Mouse (Mus musculus): Measurements from ENCODE around the gene Ralgapa2. TPM values are rescaled to one million over a fixed set of nuclear protein-coding genes. Genes with fewer than 3 reads are reported as not detected.

The Ralgapa2 gene
- total and polyA plus RNA-seq, 3 experiments, result 9.2 to 9.6 TPM; not detected in 1

DNA sequence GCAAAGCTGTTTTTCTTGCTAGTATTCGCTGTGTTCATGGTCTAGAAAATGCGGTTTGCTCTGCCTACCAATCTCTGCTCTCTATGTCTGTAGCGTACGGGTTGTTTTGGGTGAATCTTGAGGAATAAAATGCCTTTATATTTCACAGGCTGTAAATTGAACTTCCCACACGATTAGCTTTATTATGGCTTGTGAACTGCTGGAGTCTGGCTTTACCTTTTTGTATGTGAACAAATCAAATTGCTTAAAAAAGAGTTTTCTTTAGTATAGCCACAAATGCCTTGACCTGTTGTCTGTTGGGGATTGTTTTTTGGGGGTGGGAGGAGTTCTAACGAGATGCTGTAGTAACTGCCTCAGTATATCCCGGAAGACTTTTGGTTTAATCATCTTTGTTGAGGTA lies 288.0 kb downstream of the Ralgapa2 start:
- Histone ChIP-seq H3K9me3 (replicated peaks; ENCODE audit: insufficient read depth, low read length) (no peaks in the 10 kb centered on the region), H3K27me3 (ENCODE audit: control insufficient read depth in 1 of 2, insufficient read depth in 2 of 2, low read length in 2 of 2) (no peaks in the 10 kb centered on the region; a peak in 1 of 4 replicates), H3K36me3 (ENCODE audit: control insufficient read depth in 1 of 2, insufficient read depth in 2 of 2, low read length in 2 of 2) (no peaks in the 10 kb centered on the region), H3K27ac (ENCODE audit: control insufficient read depth, low read depth, low read length) (no peak overlapping the region), H3K79me2 (ENCODE audit: control insufficient read depth, insufficient read depth, low read length, poor library complexity) (no peaks in the 10 kb centered on the region), H3K4me1 (ENCODE audit: control insufficient read depth in 1 of 2, insufficient read depth in 2 of 2, low read length in 2 of 2) (no peaks in the 10 kb centered on the region), H3K4me3 (ENCODE audit: control insufficient read depth in 1 of 2, insufficient read depth in 1 of 2, low read depth in 2 of 2, low read length in 2 of 2) (no peak overlapping the region), H3K9ac (ENCODE audit: control insufficient read depth, low read depth, low read length, poor library complexity, severe bottlenecking) (no peak overlapping the region)
- DNase-seq (ENCODE audit: low read depth, low spot score), result no peak
- TF ChIP-seq HCFC1 (IDR thresholded peaks at IDR 0.05; ENCODE audit: low read depth, low read length) (no peak), CHD1 (IDR thresholded peaks at IDR 0.05; ENCODE audit: low read depth, low read length) (no peak), ZMIZ1 (IDR thresholded peaks at IDR 0.05; ENCODE audit: low read depth, low read length) (no peak), RCOR1 (IDR thresholded peaks at IDR 0.05; ENCODE audit: low read depth, low read length) (no peak), MAFK (IDR thresholded peaks at IDR 0.05; ENCODE audit: borderline replicate concordance, low read depth, low read length) (no peak), UBTF (IDR thresholded peaks at IDR 0.05; ENCODE audit: borderline replicate concordance, insufficient read depth, low read depth, low read length) (no peak), MXI1 (IDR thresholded peaks at IDR 0.05; ENCODE audit: low read depth, low read length) (no peak), ELF1 (IDR thresholded peaks at IDR 0.05; ENCODE audit: low read depth, low read length) (no peak), EP300 (IDR thresholded peaks at IDR 0.05; ENCODE audit: low read depth in 1 of 2, low read length in 2 of 2) (no peak), GABPA (IDR thresholded peaks at IDR 0.05; ENCODE audit: low read depth, low read length) (no peak), BHLHE40 (IDR thresholded peaks at IDR 0.05; ENCODE audit: borderline replicate concordance, low read depth, low read length) (no peak), TAL1 (IDR thresholded peaks at IDR 0.05; ENCODE audit: low read length) (no peak), RAD21 (IDR thresholded peaks at IDR 0.05; ENCODE audit: low read depth, low read length) (no peak), SIN3A (IDR thresholded peaks at IDR 0.05; ENCODE audit: low read length) (no peak), E2F4 (IDR thresholded peaks at IDR 0.05; ENCODE audit: borderline replicate concordance, low read depth, low read length) (no peak), ZC3H11A (IDR thresholded peaks at IDR 0.05; ENCODE audit: low read depth, low read length) (no peak)

GRCm38 (mm10) chr2:146223176-146223905 lies 288.8 kb downstream of the Ralgapa2 start:
- no peak for DNase-seq (ENCODE audit: low read depth, low spot score)
- no peaks in the 10 kb centered on the region for H3K4me1 ChIP-seq (ENCODE audit: control insufficient read depth in 1 of 2, insufficient read depth in 2 of 2, low read length in 2 of 2)
- no peaks in the 10 kb centered on the region for H3K9me3 ChIP-seq (replicated peaks; ENCODE audit: insufficient read depth, low read length)
- no peak overlapping the region for H3K4me3 ChIP-seq (ENCODE audit: control insufficient read depth in 1 of 2, insufficient read depth in 1 of 2, low read depth in 2 of 2, low read length in 2 of 2)
- TF ChIP-seq MAX (IDR thresholded peaks at IDR 0.05; ENCODE audit: low read length) (no peak), SIN3A (IDR thresholded peaks at IDR 0.05; ENCODE audit: low read length) (no peak), KAT2A (conservative IDR thresholded peaks at IDR 0.05; ENCODE audit: low read depth, low read length) (no peak), USF2 (IDR thresholded peaks at IDR 0.05; ENCODE audit: borderline replicate concordance in 1 of 2, insufficient read depth in 1 of 2, low read depth in 1 of 2, low read length in 2 of 2) (no peak), CTCF (IDR thresholded peaks at IDR 0.05 in 2 of 3, conservative IDR thresholded peaks at IDR 0.05 in 1 of 3; ENCODE audit: control insufficient read depth in 1 of 3, insufficient read depth in 1 of 3, low read depth in 2 of 3, low read length in 3 of 3, poor library complexity in 1 of 3, severe bottlenecking in 1 of 3) (no peak), E2F4 (IDR thresholded peaks at IDR 0.05; ENCODE audit: borderline replicate concordance, low read depth, low read length) (no peak), MYB (IDR thresholded peaks at IDR 0.05; ENCODE audit: low read depth, low read length) (no peak)
- H3K79me2 ChIP-seq (ENCODE audit: control insufficient read depth, insufficient read depth, low read length, poor library complexity), result no peaks in the 10 kb centered on the region
- H3K36me3 ChIP-seq (ENCODE audit: control insufficient read depth in 1 of 2, insufficient read depth in 2 of 2, low read length in 2 of 2), result no peaks in the 10 kb centered on the region
- H3K27ac ChIP-seq (ENCODE audit: control insufficient read depth, low read depth, low read length), result no peak overlapping the region
- H3K27me3 ChIP-seq (ENCODE audit: control insufficient read depth in 1 of 2, insufficient read depth in 2 of 2, low read length in 2 of 2), result no peaks in the 10 kb centered on the region
- no peak overlapping the region for H3K9ac ChIP-seq (ENCODE audit: control insufficient read depth, low read depth, low read length, poor library complexity, severe bottlenecking)
